37 mouse cellular contexts compared by ENCODE assay signal in genomic region chr16:21175236-21175635, GRCm38 (mm10). TPM values are rescaled to one million over a fixed set of nuclear protein-coding genes. Genes with fewer than 3 reads are reported as not detected.
"Had no signal": no experiment of that assay in that cellular context is flagged by ENCODE, and none has a peak within 500 bp of the region (broad histone marks: within the 10 kb centered on the region; RNA-seq: fewer than 3 reads in every experiment).

No protein-coding gene starts in this region.

- ATAC-seq: hindbrain, postnatal 0 days; intestine, embryonic 16.5 days; liver, embryonic 12.5 days had no signal

- H3K4me2 ChIP-seq: heart, embryonic 12.5 days; hindbrain, embryonic 13.5 days; hindbrain, embryonic 15.5 days; kidney, embryonic 15.5 days; limb, embryonic 13.5 days; limb, embryonic 15.5 days; liver, embryonic 12.5 days had no signal

- H3K9me3 ChIP-seq: heart, embryonic 10.5 days; hindbrain, embryonic 13.5 days; hindbrain, embryonic 15.5 days; kidney, embryonic 15.5 days; limb, embryonic 15.5 days; liver, embryonic 12.5 days had no signal

- H3K27me3 ChIP-seq: heart, embryonic 12.5 days; hindbrain, embryonic 13.5 days; hindbrain, embryonic 15.5 days; kidney, embryonic 15.5 days; limb, embryonic 13.5 days; limb, embryonic 15.5 days; liver, embryonic 12.5 days had no signal

- H3K27ac ChIP-seq: gastrocnemius, adult 2 months; heart, embryonic 10.5 days; hindbrain, embryonic 13.5 days; hindbrain, embryonic 15.5 days; hindbrain, postnatal 0 days; kidney, embryonic 15.5 days; kidney, postnatal 0 days; limb, embryonic 13.5 days; limb, embryonic 15.5 days; liver, embryonic 12.5 days; liver, embryonic 14.5 days had no signal

- H3K4me1 ChIP-seq: heart, embryonic 10.5 days; heart, embryonic 12.5 days; hindbrain, embryonic 13.5 days; hindbrain, embryonic 15.5 days; kidney, embryonic 15.5 days; limb, embryonic 13.5 days; limb, embryonic 15.5 days; liver, embryonic 12.5 days had no signal

- H3K9ac ChIP-seq: heart, embryonic 12.5 days; hindbrain, embryonic 13.5 days; hindbrain, embryonic 15.5 days; kidney, embryonic 15.5 days; limb, embryonic 13.5 days; limb, embryonic 15.5 days; liver, embryonic 12.5 days; liver, embryonic 14.5 days had no signal

- DNase-seq: gastrocnemius, adult 2 months; gastrocnemius, postnatal 10 days; gastrocnemius, postnatal 25 days; heart, adult 18-20 months; heart, postnatal 10 days; kidney, adult 11 months; kidney, adult 2 months; kidney, adult 9 months; kidney, postnatal 14 days; kidney, postnatal 36 days; layer of hippocampus, adult 9-11 months; layer of hippocampus, postnatal 36 days; left cerebral cortex, postnatal 4 days had no signal

- H3K4me3 ChIP-seq: gastrocnemius, adult 2 months; heart, embryonic 10.5 days; heart, embryonic 12.5 days; hindbrain, embryonic 13.5 days; hindbrain, embryonic 15.5 days; kidney, embryonic 15.5 days; limb, embryonic 13.5 days; limb, embryonic 15.5 days; liver, embryonic 12.5 days had no signal

- H3K36me3 ChIP-seq: heart, embryonic 10.5 days; heart, embryonic 12.5 days; hindbrain, embryonic 13.5 days; hindbrain, embryonic 15.5 days; kidney, embryonic 15.5 days; limb, embryonic 13.5 days; limb, embryonic 15.5 days; liver, embryonic 12.5 days had no signal

RNA-seq across cellular contexts. Expression of gene Teddm3, which starts 21.4 kb away (rescaled TPM):
- total RNA-seq: gastrocnemius, adult 2 months; gastrocnemius, postnatal 10 days; gastrocnemius, postnatal 25 days; gastrocnemius, postnatal 4 days; granulocyte monocyte progenitor cell, adult 5-6 weeks; heart, adult 18-20 months; heart, adult 8-10 months; heart, postnatal 10 days; heart, postnatal 25 days; hematopoietic stem cell, adult 5-6 weeks; liver, adult 2 months had no signal
- polyA plus RNA-seq: heart, embryonic 10.5 days; heart, embryonic 12.5 days; heart, embryonic 14.5 days; heart, embryonic 16.5 days; hindbrain, embryonic 11.5 days; intestine, embryonic 14.5 days; kidney, adult 2 months; kidney, embryonic 15.5 days; kidney, postnatal 0 days; limb, embryonic 11.5 days; limb, embryonic 13.5 days; liver, adult 2 months; liver, embryonic 12.5 days; liver, embryonic 14.5 days; liver, embryonic 16.5 days had no signal

RNA-seq across cellular contexts. Expression of gene Ephb3, which starts 29.3 kb away (rescaled TPM):
- total RNA-seq: granulocyte monocyte progenitor cell, adult 5-6 weeks had no signal
